Mouse (Mus musculus) testis, postnatal 10 days (tissue): ENCODE measurements at regions not wholly inside any gene's neighbourhood (a gene's known extent, or its start where the extent isn't known, plus 50 kb on each side); places are given as distances from the start of the nearest gene placed in this dataset.
"Not testable (repeated sequence)": the region's sequence is repeated elsewhere in the genome, so short reads cannot be mapped to it uniquely, and the experiment has no call there.

Source experiments
- DNase-seq: peaks from one replicate; pipeline ENCODE4 v3.0.0; 2021; ENCODE audit warnings: low spot score

GRCm38 (mm10) chr17:17197229-17197628 lies 76.0 kb downstream of the Zfp97 start:
- not testable (repeated sequence) for DNase-seq

GRCm38 (mm10) chr17:17229069-17229468 lies 107.9 kb downstream of the Zfp97 start:
- DNase-seq: no peak

- peak; percentile 85 for DNase-seq
These were observed 113.3 kb downstream of the Zfp97 start for GRCm38 (mm10) chr17:17234329-17235185.

- not testable (repeated sequence) for DNase-seq
These were observed 113.9 kb downstream of the Zfp97 start for GRCm38 (mm10) chr17:17235186-17235482.
